Comparison of ENCODE assay signal across 8 mouse cellular contexts in the genomic region with DNA sequence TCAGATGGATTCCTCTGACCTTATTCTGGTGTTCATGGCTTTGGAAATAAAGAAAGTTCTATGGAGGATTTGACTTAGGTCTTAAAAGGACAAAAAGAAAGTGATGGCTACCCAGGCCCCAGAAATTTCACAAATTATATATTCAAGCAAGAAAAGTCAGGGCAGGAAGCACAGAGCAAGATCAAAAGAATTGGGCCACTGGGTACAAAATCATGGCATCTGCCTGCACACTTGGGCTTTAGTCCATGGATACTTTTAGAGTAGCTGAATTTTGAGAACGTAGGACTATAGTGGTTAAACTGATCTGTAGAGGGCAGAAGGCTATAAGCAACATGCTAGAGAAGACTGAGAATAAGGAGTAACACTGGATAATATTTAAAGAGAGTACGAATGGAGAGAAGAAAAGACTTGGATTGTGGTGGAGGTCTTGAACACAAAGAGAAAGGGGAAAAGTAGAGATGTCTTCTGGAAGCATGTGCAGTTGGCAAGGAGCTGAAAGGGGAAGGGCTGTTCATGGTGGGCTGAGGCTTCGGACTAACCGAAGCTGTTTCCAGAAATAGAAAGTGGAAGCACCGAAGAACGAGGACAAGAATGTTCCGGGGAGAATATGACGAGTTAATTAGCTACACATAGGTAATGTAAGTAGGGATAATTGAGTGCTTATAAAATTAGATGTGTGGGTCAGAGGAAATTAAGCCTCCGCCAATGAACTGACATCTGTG.
DNase-seq lines count a peak whose midpoint lies in the region; ATAC-seq and TF ChIP-seq lines count a peak whose summit lies in the region.

No protein-coding gene starts in this region.

- WGBS in kidney, embryonic 16.5 days = 27% methylated on average over 9 of the region's 9 CpGs
- 4% methylated on average over 9 of the region's 9 CpGs for WGBS in bone marrow, adult 2 months
- 61% methylated on average over 9 of the region's 9 CpGs for WGBS in forebrain, postnatal 0 days

- no peak for TF ChIP-seq CTCF in bone marrow, adult 2 months (IDR thresholded peaks at IDR 0.05; ENCODE audit: control insufficient read depth, insufficient read depth, low read length)
- no peak for TF ChIP-seq CTCF in forebrain, postnatal 0 days (IDR thresholded peaks at IDR 0.05; ENCODE audit: low read depth)

- H3K4me2 ChIP-seq in kidney, embryonic 16.5 days (replicated peaks; ENCODE audit: low read depth, low read length) = peak overlapping the region; percentile 46
- H3K4me2 ChIP-seq in forebrain, postnatal 0 days (ENCODE audit: low read depth) = no peak overlapping the region

- no peak for DNase-seq in kidney, postnatal 36 days
- DNase-seq in natural killer cell, adult 2 months (ENCODE audit: low spot score in 2 of 2) = peak; percentile 16 to 18
- DNase-seq in forebrain, postnatal 0 days = no peak
- no peak for DNase-seq in layer of hippocampus, postnatal 36 days
- no peak for DNase-seq in c-Kit-positive CD71-positive TER-119-positive erythroid progenitor cells, embryonic 14.5 days (ENCODE audit: low spot score)

- no peak for ATAC-seq in kidney, embryonic 16.5 days (ENCODE audit: low FRiP score, low TSS enrichment)
- peak; percentile 64 for ATAC-seq in inflammation-experienced regulatory T-cells, adult 6 months
- ATAC-seq in forebrain, postnatal 0 days = no peak

- H3K27me3 ChIP-seq in kidney, embryonic 16.5 days (ENCODE audit: insufficient read depth, low read length) = no peaks in the 10 kb centered on the region
- H3K27me3 ChIP-seq in forebrain, postnatal 0 days (ENCODE audit: insufficient read depth, low read length) = no peaks in the 10 kb centered on the region

- peak overlapping the region; percentile 19; the same call in 1 of the 2 replicates for H3K4me3 ChIP-seq in kidney, embryonic 16.5 days (ENCODE audit: low read length)
- H3K4me3 ChIP-seq in bone marrow, adult 2 months (replicated peaks; ENCODE audit: control insufficient read depth, low read depth, low read length) = peak overlapping the region; percentile 45
- H3K4me3 ChIP-seq in forebrain, postnatal 0 days (ENCODE audit: low read depth, low read length) = no peak overlapping the region

- H3K27ac ChIP-seq in kidney, embryonic 16.5 days (ENCODE audit: low read length) = peak overlapping the region; percentile 63; the same call in 1 of the 2 replicates
- H3K27ac ChIP-seq in bone marrow, adult 2 months (ENCODE audit: control insufficient read depth, insufficient read depth, low read depth, low read length, poor library complexity) = no peak overlapping the region
- H3K27ac ChIP-seq in forebrain, postnatal 0 days (ENCODE audit: low read depth, low read length) = no peak overlapping the region

- H3K9ac ChIP-seq in kidney, embryonic 16.5 days (replicated peaks; ENCODE audit: low read length) = no peak overlapping the region
- H3K9ac ChIP-seq in forebrain, postnatal 0 days = no peak overlapping the region

- H3K36me3 ChIP-seq in kidney, embryonic 16.5 days (ENCODE audit: insufficient read depth, low read length) = no peaks in the 10 kb centered on the region
- no peaks in the 10 kb centered on the region for H3K36me3 ChIP-seq in forebrain, postnatal 0 days (ENCODE audit: insufficient read depth)

- no peaks in the 10 kb centered on the region for H3K9me3 ChIP-seq in kidney, embryonic 16.5 days (ENCODE audit: low read length)
- no peaks in the 10 kb centered on the region for H3K9me3 ChIP-seq in forebrain, postnatal 0 days (ENCODE audit: low read length)

- peaks cover 14% of the 10 kb centered on the region; the same call in 1 of the 2 replicates for H3K4me1 ChIP-seq in kidney, embryonic 16.5 days (ENCODE audit: insufficient read depth, low read length)
- peaks cover 2% of the 10 kb centered on the region; the same call in 1 of the 2 replicates for H3K4me1 ChIP-seq in bone marrow, adult 2 months (ENCODE audit: control insufficient read depth, insufficient read depth, low read length)
- no peaks in the 10 kb centered on the region for H3K4me1 ChIP-seq in forebrain, postnatal 0 days (ENCODE audit: insufficient read depth)

- TF ChIP-seq POLR2A in bone marrow, adult 2 months (IDR thresholded peaks at IDR 0.05; ENCODE audit: borderline replicate concordance, control insufficient read depth, low read depth, low read length) = no peak

Comparison
In these comparisons a context has a peak if more than half of its experiments do, and no peak if none do; other contexts are left out.
1. DNase-seq: peak in natural killer cell, adult 2 months (2 of 2); none in kidney, postnatal 36 days (0 of 2), forebrain, postnatal 0 days (single experiment), layer of hippocampus, postnatal 36 days (0 of 2) and c-Kit-positive CD71-positive TER-119-positive erythroid progenitor cells, embryonic 14.5 days (single experiment).